Mouse (Mus musculus) kidney, postnatal 14 days (tissue): ENCODE data around the gene Zmynd11.

Experiments used
- DNase-seq: peaks from one replicate; pipeline ENCODE4 v3.0.0; 2022; ENCODE audit warnings: mixed read lengths

Zmynd11 gene

GRCm38 (mm10) chr13:9712971-9713370 lies 52.2 kb downstream of the Zmynd11 start:
- DNase-seq: no peak

- DNase-seq: no peak
Measured at GRCm38 (mm10) chr13:9712409-9712808, 52.7 kb downstream of the Zmynd11 start.

DNA sequence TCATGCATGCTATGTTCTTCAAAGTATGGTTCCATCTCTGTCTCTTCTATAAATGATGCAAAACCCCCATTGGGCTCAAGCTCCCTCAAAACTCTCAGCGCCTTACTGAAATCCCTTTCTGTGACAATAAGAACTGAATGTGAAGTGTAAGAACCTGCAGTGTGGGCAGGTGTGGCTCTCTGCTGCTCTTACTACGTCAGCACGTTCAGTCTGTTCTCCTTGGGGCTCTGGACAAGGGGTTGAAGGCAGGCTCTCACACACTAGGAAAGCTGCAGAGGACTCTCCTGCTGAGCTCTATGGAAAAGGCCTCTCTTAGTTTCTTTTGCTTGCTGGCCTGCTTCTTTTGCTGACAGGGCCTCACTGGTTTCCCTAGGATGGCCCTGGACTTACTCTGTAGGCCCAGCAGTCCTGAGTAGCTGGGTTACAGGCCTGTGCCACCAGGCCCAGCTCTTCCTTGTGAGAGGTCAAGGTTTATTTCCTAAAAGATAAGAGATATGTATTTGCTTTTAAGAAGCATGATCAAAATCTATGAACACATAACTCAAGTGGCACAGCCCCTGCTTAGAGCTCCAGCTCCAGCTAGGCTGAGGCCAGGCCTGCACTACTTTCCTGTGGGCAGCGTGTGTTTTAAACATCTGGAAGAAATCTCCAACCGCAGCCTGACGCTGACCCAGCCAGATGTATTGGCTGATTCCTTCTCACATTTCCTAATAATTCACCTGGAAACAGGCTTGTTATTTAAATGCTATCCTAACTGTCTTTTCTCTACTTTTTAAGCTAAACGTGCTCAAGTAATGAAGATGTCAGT lies 56.5 kb downstream of the Zmynd11 start:
- DNase-seq: no peak

GRCm38 (mm10) chr13:9706720-9707119 lies 58.4 kb downstream of the Zmynd11 start:
- DNase-seq: no peak

DNA sequence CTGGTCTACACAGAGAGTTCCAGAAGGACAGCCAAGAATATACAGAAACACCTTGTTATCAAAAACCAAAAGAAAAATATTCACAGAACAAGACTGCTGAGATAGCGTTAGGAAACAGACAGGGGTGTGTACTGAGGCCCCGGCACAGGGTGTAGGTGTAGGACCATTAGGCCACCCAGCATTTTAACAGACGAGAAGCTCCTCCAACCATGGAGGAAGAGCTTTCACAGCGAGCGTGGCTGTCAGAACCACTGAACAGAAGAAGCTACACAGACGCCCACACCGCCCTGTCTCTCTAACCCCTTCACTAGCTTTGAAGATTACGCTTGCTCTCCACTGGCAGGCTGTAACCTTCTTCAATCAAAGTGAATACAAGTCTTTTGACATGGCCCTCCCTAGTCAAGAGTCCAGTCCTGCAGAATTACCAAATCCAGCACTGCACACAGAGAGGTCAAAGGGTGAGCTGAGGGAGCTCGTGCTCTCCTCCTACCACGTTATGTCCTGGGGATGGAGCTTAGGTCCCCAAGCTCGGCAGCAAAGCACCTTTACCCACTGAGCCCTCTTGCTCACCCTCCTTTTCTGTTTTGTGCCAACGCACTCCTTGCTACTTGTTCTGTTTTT lies 62.4 kb downstream of the Zmynd11 start:
- no peak for DNase-seq

GRCm38 (mm10) chr13:9697340-9697739 lies 67.8 kb downstream of the Zmynd11 start:
- DNase-seq: no peak

- DNase-seq: no peak
Measured at GRCm38 (mm10) chr13:9695809-9696208, 69.3 kb downstream of the Zmynd11 start.

DNA sequence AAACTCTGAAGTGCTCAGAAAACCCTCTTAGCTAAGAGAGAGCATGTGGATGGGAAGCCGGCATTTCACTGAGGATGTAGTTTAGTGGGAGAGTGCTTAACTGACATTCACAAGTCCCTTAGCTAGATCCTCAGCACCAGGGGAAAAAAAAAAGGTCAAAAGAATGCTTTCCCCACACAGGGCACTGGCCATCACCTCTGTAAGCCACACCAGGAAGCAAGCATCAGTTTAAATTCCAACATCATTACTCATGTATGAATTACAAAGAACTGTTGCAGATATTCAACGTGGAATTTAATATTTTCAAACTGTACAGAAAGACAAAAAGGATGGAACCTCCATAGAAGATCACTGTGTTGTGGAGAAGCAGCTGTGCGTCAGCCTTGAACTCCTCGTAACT lies 69.7 kb downstream of the Zmynd11 start:
- DNase-seq: no peak

- DNase-seq: no peak
Measured at GRCm38 (mm10) chr13:9694651-9695050, 70.5 kb downstream of the Zmynd11 start.

DNA sequence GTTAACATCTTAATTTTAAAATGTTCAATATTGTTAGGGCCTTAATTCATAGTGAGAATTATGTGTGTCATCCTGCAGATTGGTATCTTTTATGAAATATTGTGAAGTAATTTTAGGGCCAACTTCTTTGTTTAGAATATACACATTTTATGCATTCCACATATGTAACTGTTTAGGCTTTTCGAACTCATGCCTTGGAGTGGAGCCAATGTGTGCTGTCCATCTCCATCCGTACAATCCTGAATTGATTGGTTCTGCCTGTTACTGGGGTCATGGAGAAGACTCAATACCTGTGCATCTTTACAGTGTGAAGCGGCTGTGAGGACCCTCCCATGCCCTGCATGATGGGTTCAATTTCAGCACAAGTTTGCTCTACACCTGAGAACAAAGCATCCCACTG lies 72.3 kb downstream of the Zmynd11 start:
- DNase-seq: no peak

DNA sequence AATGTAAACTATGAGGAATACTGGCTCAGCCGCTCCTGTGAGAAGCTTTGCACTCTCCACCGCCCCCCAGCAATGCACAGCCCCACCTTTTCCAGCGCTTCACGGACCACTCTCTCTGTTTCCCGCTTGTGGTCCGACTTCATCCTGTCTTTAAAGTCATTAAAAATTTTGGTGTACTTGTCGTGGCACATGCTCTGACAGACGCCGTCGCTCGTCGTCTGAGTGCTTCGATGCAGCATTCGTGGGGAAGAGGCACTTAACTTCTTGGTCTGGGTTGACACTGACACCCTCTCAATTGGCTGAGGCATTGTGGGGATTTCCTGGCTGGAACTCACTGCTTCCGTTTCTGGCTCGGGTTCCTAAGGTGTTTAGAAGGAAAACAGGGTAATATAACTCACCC lies 75.8 kb downstream of the Zmynd11 start:
- no peak for DNase-seq

DNA sequence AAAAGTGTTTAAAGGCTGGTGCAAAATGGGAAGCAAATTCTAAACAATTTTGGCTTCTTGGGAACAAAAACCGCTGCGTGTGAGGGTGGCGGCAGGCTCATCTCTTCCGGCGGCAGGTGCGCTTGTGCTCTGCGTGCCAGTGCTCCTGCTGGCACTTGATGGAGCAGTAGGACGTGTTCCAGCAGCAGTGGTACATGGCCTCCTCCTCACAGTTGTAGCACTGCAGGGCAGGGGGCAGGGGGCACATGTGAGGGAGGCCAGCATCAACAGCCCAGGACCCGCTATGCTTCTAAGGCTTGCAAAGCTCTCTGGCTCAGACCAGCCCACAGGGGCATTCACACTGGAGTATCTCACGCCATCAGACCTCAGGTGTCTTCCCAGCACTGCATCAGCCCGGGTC lies 78.4 kb downstream of the Zmynd11 start:
- no peak for DNase-seq

- DNase-seq: no peak
Measured at GRCm38 (mm10) chr13:9686261-9686660, 78.9 kb downstream of the Zmynd11 start.

DNA sequence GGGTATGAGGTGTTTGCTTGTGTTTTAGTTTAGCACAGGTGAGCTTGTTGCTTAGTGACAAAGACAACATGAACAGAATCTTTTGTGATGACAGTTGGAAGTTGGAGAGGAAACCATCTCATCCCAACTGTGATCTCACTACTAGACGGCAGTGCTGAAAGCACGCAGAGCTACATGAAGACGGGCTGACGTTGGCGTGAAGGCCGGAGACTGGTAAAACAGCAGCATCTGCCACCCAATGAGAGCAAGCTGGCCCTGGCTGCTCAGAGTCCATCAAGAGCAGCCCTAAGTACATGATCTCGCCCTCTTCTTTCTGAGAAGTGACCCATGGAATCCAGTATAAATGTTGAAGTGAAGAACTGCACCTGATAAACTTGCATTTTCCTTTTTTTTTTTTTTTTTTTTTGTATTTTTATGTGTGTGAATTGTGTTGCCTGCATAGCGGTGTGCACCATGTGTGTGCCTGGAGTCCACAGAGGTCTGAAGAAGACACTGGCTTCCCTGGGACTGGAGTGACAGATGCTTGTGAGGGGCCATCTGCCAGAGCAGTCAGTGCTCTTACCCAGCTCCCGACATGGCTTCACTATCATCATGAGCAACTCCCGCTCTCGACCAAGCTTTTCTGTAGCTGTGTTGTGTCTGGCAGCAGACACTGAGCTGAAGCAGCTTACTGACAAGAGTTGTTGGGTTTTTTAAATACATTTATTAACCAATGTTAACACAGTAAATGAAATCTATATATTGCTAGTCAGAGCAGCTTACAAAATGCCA lies 80.8 kb downstream of the Zmynd11 start:
- DNase-seq: no peak

DNA sequence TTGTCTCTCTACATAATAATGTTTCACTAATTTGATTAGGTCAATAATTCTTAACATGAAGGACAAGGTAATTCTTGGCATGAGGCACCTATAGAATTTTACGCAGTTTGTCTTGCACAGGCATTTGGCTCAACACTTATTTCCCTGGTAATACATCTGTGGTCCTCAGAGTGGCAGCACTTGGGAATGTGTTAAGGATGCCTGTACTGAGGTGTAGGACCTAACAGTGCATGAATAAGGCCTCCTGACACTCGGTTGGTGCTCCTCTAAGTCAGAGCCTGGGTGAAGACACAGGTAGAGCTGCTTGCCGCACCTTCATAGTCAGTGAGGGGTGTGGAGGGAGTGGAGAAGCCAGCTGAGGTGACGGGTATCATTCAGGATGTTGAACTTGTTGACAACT lies 81.8 kb downstream of the Zmynd11 start:
- DNase-seq: no peak

GRCm38 (mm10) chr13:9681492-9681891 lies 83.6 kb downstream of the Zmynd11 start:
- no peak for DNase-seq

DNA sequence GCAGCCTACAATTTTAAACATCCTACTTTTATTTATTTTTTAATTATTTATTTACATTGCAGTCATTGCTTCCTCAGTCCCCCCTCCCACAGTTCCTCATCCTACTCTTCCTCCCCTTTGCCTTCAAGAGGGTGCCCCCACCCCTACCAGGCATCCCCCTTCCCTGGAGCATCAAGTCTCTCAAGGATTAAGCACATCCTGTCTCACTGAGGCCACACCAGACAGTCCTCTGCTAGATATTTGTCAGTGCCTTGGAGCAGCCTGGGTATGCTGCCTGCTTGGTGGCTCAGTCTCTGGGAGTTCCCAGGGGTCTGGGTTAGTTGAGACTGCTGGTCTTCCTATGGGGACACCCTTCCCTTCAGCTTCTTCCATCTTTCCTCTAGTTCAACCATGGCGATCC lies 91.0 kb downstream of the Zmynd11 start:
- no peak for DNase-seq

DNA sequence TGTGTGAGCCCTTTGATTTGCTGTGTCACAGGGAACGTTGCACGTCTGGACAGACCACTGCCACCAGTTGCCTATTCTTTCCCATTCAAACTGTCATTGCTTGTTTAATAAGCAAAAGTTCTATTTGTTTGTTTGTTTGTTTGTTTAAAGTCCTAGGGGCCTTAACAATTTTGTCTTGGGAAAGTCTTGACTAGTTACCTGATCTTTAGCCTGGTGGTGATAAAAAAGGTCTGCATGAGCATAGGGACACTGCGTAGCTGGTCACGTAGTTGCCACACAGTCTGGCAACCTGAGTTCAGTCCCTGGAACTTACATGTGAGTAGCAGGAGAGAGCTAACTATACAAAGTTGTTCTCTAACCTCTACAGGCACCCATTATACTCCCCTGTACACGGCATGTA lies 95.9 kb downstream of the Zmynd11 start:
- no peak for DNase-seq

GRCm38 (mm10) chr13:9667954-9668496 lies 97.1 kb downstream of the Zmynd11 start:
- DNase-seq: no peak

- no peak for DNase-seq
Measured at GRCm38 (mm10) chr13:9663593-9663992, 101.5 kb downstream of the Zmynd11 start.

GRCm38 (mm10) chr13:9660711-9661110 lies 104.4 kb downstream of the Zmynd11 start:
- DNase-seq: no peak

DNA sequence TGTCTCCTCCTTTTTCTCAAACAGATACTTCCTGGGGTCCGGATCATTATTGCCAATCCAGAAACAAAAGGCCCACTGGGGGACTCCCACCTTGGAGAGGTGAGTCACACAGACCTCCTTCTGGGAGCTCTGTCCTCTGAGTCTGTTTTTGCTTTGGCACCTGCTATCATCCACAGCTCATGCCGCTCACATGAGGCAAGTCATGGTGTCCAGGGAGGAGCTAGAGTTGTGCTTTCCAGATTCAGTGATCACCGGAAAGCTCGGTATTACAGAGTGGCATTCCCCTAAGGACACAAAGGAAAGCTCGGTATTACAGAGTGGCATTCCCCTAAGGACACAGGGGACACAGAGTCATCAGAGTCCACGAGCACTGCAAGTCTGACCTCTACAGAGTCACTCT lies 108.5 kb downstream of the Zmynd11 start:
- no peak for DNase-seq

GRCm38 (mm10) chr13:9653018-9653417 lies 112.1 kb downstream of the Zmynd11 start:
- DNase-seq: no peak

DNA sequence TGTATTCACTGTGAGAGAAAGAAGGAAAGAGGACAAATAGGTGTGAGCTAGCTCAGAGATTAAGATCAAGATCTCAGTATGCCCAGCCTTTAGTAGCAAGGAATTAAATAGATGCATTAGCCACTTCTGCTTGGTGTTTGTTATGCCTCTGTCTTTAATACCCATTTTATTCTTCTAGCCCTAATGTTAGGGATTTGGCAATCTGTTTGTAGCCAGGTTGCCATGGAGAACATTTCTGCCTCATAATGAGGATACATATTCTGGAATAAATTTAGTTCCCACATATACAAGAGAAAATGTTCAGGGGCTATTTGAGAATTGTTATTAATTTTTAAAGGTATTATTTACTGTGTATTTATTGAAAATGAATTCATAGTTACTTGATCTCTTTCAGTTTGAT lies 114.5 kb downstream of the Zmynd11 start:
- DNase-seq: no peak
